Mouse (Mus musculus): ENCODE results near the gene Olfr668. TPM values are rescaled to one million over a fixed set of nuclear protein-coding genes. Genes with fewer than 3 reads are reported as not detected.

Gene Olfr668
- polyA plus RNA-seq (2014; fragmentation: Illumina TruSeq; extraction: RNeasy Lipid Tissue Mini Kit (QIAGEN cat#74804); ENCODE audit: low replicate concordance): not detected

GRCm38 (mm10) chr7:104927957-104928356 lies at the start of gene Olfr668:
Olfr668 (minus strand) TSS chr7:104928057.

GRCm38 (mm10) chr7:104962520-104962919 lies 34.7 kb upstream of the Olfr668 start, which contains the start of gene Olfr670:
Olfr670 (minus strand) TSS chr7:104962620.

GRCm38 (mm10) chr7:104933940-104934339 lies 6.1 kb upstream of the Olfr668 start, which contains the start of gene Olfr669:
Olfr669 (plus strand) TSS chr7:104934240.

GRCm38 (mm10) chr7:104921382-104921781 lies 6.5 kb downstream of the Olfr668 start, which contains the start of gene Olfr667:
Olfr667 (minus strand) TSS chr7:104921482.

GRCm38 (mm10) chr7:104895852-104896251 lies 32.0 kb downstream of the Olfr668 start, which contains the start of gene Olfr666:
Olfr666 (minus strand) TSS chr7:104895952.

GRCm38 (mm10) chr7:104877731-104878130 lies 50.1 kb downstream of the Olfr668 start, which contains the start of gene Olfr665:
Olfr665 (plus strand) TSS chr7:104878031.

Other genes with a start within 250 kb of the Olfr668 start
- not detected for gene Olfr661, start 241.6 kb downstream of the Olfr668 start, polyA plus RNA-seq (2014; fragmentation: Illumina TruSeq; extraction: RNeasy Lipid Tissue Mini Kit (QIAGEN cat#74804); ENCODE audit: low replicate concordance)
- not detected for gene Usp17le, start 150.6 kb downstream of the Olfr668 start, polyA plus RNA-seq (2014; fragmentation: Illumina TruSeq; extraction: RNeasy Lipid Tissue Mini Kit (QIAGEN cat#74804); ENCODE audit: low replicate concordance)
- not detected for gene Usp17lb, start 85.5 kb downstream of the Olfr668 start, polyA plus RNA-seq (2014; fragmentation: Illumina TruSeq; extraction: RNeasy Lipid Tissue Mini Kit (QIAGEN cat#74804); ENCODE audit: low replicate concordance)
- gene Usp17la, start 71.0 kb downstream of the Olfr668 start, polyA plus RNA-seq (2014; fragmentation: Illumina TruSeq; extraction: RNeasy Lipid Tissue Mini Kit (QIAGEN cat#74804); ENCODE audit: low replicate concordance): not detected
- gene Olfr665, start 50.0 kb downstream of the Olfr668 start, polyA plus RNA-seq (2014; fragmentation: Illumina TruSeq; extraction: RNeasy Lipid Tissue Mini Kit (QIAGEN cat#74804); ENCODE audit: low replicate concordance): not detected
- not detected for gene Olfr666, start 32.1 kb downstream of the Olfr668 start, polyA plus RNA-seq (2014; fragmentation: Illumina TruSeq; extraction: RNeasy Lipid Tissue Mini Kit (QIAGEN cat#74804); ENCODE audit: low replicate concordance)
- gene Olfr667, start 6.6 kb downstream of the Olfr668 start, polyA plus RNA-seq (2014; fragmentation: Illumina TruSeq; extraction: RNeasy Lipid Tissue Mini Kit (QIAGEN cat#74804); ENCODE audit: low replicate concordance): not detected
- not detected for gene Olfr669, start 6.2 kb upstream of the Olfr668 start, polyA plus RNA-seq (2014; fragmentation: Illumina TruSeq; extraction: RNeasy Lipid Tissue Mini Kit (QIAGEN cat#74804); ENCODE audit: low replicate concordance)
- not detected for gene Olfr670, start 34.6 kb upstream of the Olfr668 start, polyA plus RNA-seq (2014; fragmentation: Illumina TruSeq; extraction: RNeasy Lipid Tissue Mini Kit (QIAGEN cat#74804); ENCODE audit: low replicate concordance)
- gene Olfr671, start 51.1 kb upstream of the Olfr668 start, polyA plus RNA-seq (2014; fragmentation: Illumina TruSeq; extraction: RNeasy Lipid Tissue Mini Kit (QIAGEN cat#74804); ENCODE audit: low replicate concordance): not detected
- gene Olfr672, start 74.0 kb upstream of the Olfr668 start, polyA plus RNA-seq (2014; fragmentation: Illumina TruSeq; extraction: RNeasy Lipid Tissue Mini Kit (QIAGEN cat#74804); ENCODE audit: low replicate concordance): not detected
- not detected for gene Olfr675, start 100.4 kb upstream of the Olfr668 start, polyA plus RNA-seq (2014; fragmentation: Illumina TruSeq; extraction: RNeasy Lipid Tissue Mini Kit (QIAGEN cat#74804); ENCODE audit: low replicate concordance)
- not detected for gene Olfr676, start 104.6 kb upstream of the Olfr668 start, polyA plus RNA-seq (2014; fragmentation: Illumina TruSeq; extraction: RNeasy Lipid Tissue Mini Kit (QIAGEN cat#74804); ENCODE audit: low replicate concordance)
- not detected for gene Olfr677, start 123.3 kb upstream of the Olfr668 start, polyA plus RNA-seq (2014; fragmentation: Illumina TruSeq; extraction: RNeasy Lipid Tissue Mini Kit (QIAGEN cat#74804); ENCODE audit: low replicate concordance)
- not detected for gene Olfr678, start 136.4 kb upstream of the Olfr668 start, polyA plus RNA-seq (2014; fragmentation: Illumina TruSeq; extraction: RNeasy Lipid Tissue Mini Kit (QIAGEN cat#74804); ENCODE audit: low replicate concordance)
- not detected for gene Olfr679, start 153.1 kb upstream of the Olfr668 start, polyA plus RNA-seq (2014; fragmentation: Illumina TruSeq; extraction: RNeasy Lipid Tissue Mini Kit (QIAGEN cat#74804); ENCODE audit: low replicate concordance)
- gene Olfr680-ps1, start 164.8 kb upstream of the Olfr668 start, polyA plus RNA-seq (2014; fragmentation: Illumina TruSeq; extraction: RNeasy Lipid Tissue Mini Kit (QIAGEN cat#74804); ENCODE audit: low replicate concordance): not detected
- not detected for gene Olfr681, start 188.8 kb upstream of the Olfr668 start, polyA plus RNA-seq (2014; fragmentation: Illumina TruSeq; extraction: RNeasy Lipid Tissue Mini Kit (QIAGEN cat#74804); ENCODE audit: low replicate concordance)
- not detected for gene Olfr683, start 219.0 kb upstream of the Olfr668 start, polyA plus RNA-seq (2014; fragmentation: Illumina TruSeq; extraction: RNeasy Lipid Tissue Mini Kit (QIAGEN cat#74804); ENCODE audit: low replicate concordance)
- not detected for gene Olfr684, start 235.6 kb upstream of the Olfr668 start, polyA plus RNA-seq (2014; fragmentation: Illumina TruSeq; extraction: RNeasy Lipid Tissue Mini Kit (QIAGEN cat#74804); ENCODE audit: low replicate concordance)

Measured in small intestine, adult 10 weeks (tissue).